Mouse (Mus musculus) lung, embryonic 14.5 days (tissue): ENCODE data around the gene S100a4. TPM values are rescaled to one million over a fixed set of nuclear protein-coding genes. Genes with fewer than 3 reads are reported as not detected.
A peak's percentile ranks its signal among the peaks of the same experiment; 100 is the strongest.

Experiments used
- ATAC-seq: fragments of 200-750 bp; cut with Nextera tagmentation; 2 replicates; pipeline ENCODE4 v1.8.0; 2017; ENCODE audit warnings: mild to moderate bottlenecking, moderate TSS enrichment, moderate library complexity; ENCODE audit not compliant: insufficient read depth
- DNase-seq: peaks from one replicate; pipeline ENCODE4 v3.0.0-alpha.2; 2015
- H3K27ac ChIP-seq: fragments of 300-500 bp; sonication (generic); 2 replicates; pipeline ENCODE4 v1.5.1; 2014; ENCODE audit warnings: low read depth, mild to moderate bottlenecking, moderate library complexity
- H3K27me3 ChIP-seq: fragments of 300-500 bp; sonication (generic); 2 replicates; pipeline ENCODE4 v1.6.1; 2014; ENCODE audit warnings: low read length, control low read depth; ENCODE audit not compliant: insufficient read depth
- H3K36me3 ChIP-seq: fragments of 300-500 bp; sonication (generic); 2 replicates; pipeline ENCODE4 v1.6.1; 2014; ENCODE audit warnings: control low read depth; ENCODE audit not compliant: insufficient read depth
- H3K4me1 ChIP-seq: fragments of 300-500 bp; sonication (generic); 2 replicates; pipeline ENCODE4 v1.6.1; 2014; ENCODE audit warnings: antibody characterized with exemption, control low read depth; ENCODE audit not compliant: insufficient read depth
- H3K4me2 ChIP-seq: fragments of 300-500 bp; sonication (generic); 2 replicates; pipeline ENCODE4 v1.6.1; 2014; ENCODE audit warnings: mild to moderate bottlenecking
- H3K4me3 ChIP-seq: fragments of 300-500 bp; sonication (generic); 2 replicates; pipeline ENCODE4 v1.5.1; 2014; ENCODE audit warnings: low read depth, low read length
- H3K9ac ChIP-seq: fragments of 300-500 bp; sonication (generic); 2 replicates; pipeline ENCODE4 v1.6.1; 2014
- H3K9me3 ChIP-seq: fragments of 300-500 bp; sonication (generic); 2 replicates; pipeline ENCODE4 v1.6.1; 2016; ENCODE audit warnings: low read depth, low read length, control low read depth
- CTCF ChIP-seq: IDR thresholded peaks from 2 replicates; pipeline ENCODE4 v1.5.1; 2016; ENCODE audit warnings: antibody characterized with exemption, low read depth
- WGBS: fragments of 180-500 bp; shearing (Covaris S2); extraction: QIAGEN DNeasy Blood & Tissue Kit; methylation state at CpG from one replicate; pipeline ENCODE4 v1.1.7; 2014; 5-methylcytosine and 5-hydroxymethylcytosine counted together
- polyA plus RNA-seq: library from polyadenylated mRNA; unstranded; fragments of >200 nt; fragmentation: Nextera tagmentation; extraction: Ambion mirVana; gene quantifications from 2 replicates; pipeline ENCODE4 v1.2.1, GENCODE M21; 2014

S100a4 gene
- polyA plus RNA-seq, 1 experiment from 2014 or later: 3.1 TPM

- DNase-seq: no peak
- Histone ChIP-seq H3K36me3 (no peaks in the 10 kb centered on the region), H3K4me2 (no peak overlapping the region), H3K4me1 (no peaks in the 10 kb centered on the region), H3K27ac (no peak overlapping the region), H3K9me3 (no peaks in the 10 kb centered on the region), H3K9ac (no peak overlapping the region), H3K4me3 (no peak overlapping the region), H3K27me3 (no peaks in the 10 kb centered on the region)
- 86% methylated on average over 5 of the region's 5 CpGs for WGBS
- no peak for TF ChIP-seq CTCF
- no peak for ATAC-seq
These were observed 22.4 kb upstream of the S100a4 start for GRCm38 (mm10) chr3:90581141-90581540.

- TF ChIP-seq CTCF: peak; percentile 38
- Histone ChIP-seq H3K4me1 (0 out of 2 replicates have a peak, but pooled peaks cover 2% of the 10 kb centered on the region), H3K4me2 (no peak overlapping the region), H3K27ac (no peak overlapping the region), H3K9me3 (no peaks in the 10 kb centered on the region), H3K9ac (no peak overlapping the region), H3K27me3 (no peaks in the 10 kb centered on the region), H3K4me3 (no peak overlapping the region), H3K36me3 (no peaks in the 10 kb centered on the region)
- peak; percentile 15 for DNase-seq
- no peak for ATAC-seq
- WGBS: 88% methylated on average over 1 of the region's 1 CpGs
These were observed 21.4 kb upstream of the S100a4 start for GRCm38 (mm10) chr3:90582156-90582555.

GRCm38 (mm10) chr3:90582556-90582955 is 21.0 kb upstream of the S100a4 start:
- Histone ChIP-seq H3K27ac (no peak overlapping the region), H3K9me3 (no peaks in the 10 kb centered on the region), H3K36me3 (no peaks in the 10 kb centered on the region), H3K4me2 (no peak overlapping the region), H3K27me3 (no peaks in the 10 kb centered on the region), H3K4me3 (no peak overlapping the region), H3K9ac (no peak overlapping the region), H3K4me1 (0 out of 2 replicates have a peak, but pooled peaks cover 4% of the 10 kb centered on the region)
- 79% methylated on average over 4 of the region's 4 CpGs for WGBS
- ATAC-seq (no peak), DNase-seq (no peak)
- TF ChIP-seq CTCF: no peak

DNA sequence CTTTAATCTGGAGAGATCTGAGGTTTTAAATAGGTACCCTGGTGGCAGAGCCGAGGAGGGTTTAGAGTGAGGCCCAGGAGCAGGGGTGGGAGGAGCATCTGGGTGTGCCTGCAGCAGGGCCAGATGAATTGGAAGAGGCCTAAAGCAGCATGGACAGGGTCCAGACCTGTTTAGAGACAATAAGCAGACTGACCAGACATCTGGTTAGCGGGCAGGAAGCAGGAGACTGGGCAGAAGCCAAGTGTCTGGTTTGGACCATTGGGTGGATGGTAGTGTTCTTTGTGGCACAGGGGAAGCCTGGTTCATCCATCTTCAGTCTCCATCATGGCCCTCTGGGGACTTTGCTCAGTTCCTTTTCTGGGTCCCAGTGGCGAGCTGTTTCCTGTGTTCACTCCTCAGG is 19.7 kb upstream of the S100a4 start:
- no peak for TF ChIP-seq CTCF
- ATAC-seq: no peak
- Histone ChIP-seq H3K4me3 (no peak overlapping the region), H3K4me2 (no peak overlapping the region), H3K36me3 (no peaks in the 10 kb centered on the region), H3K9me3 (no peaks in the 10 kb centered on the region), H3K4me1 (0 out of 2 replicates have a peak, but pooled peaks cover 4% of the 10 kb centered on the region), H3K9ac (no peak overlapping the region), H3K27me3 (no peaks in the 10 kb centered on the region), H3K27ac (no peak overlapping the region)
- WGBS: 60% methylated on average over 3 of the region's 3 CpGs
- no peak for DNase-seq

GRCm38 (mm10) chr3:90585595-90585994 is 18.0 kb upstream of the S100a4 start:
- H3K27me3 ChIP-seq: no peaks in the 10 kb centered on the region
- H3K9ac ChIP-seq: no peak overlapping the region
- WGBS: 30% methylated on average over 5 of the region's 5 CpGs
- DNase-seq (peak; percentile 86), ATAC-seq (peak; percentile 67)
- H3K4me2 ChIP-seq: no peak overlapping the region
- 0 out of 2 replicates have a peak, but pooled peaks cover 4% of the 10 kb centered on the region for H3K4me1 ChIP-seq
- no peak overlapping the region for H3K27ac ChIP-seq
- no peaks in the 10 kb centered on the region for H3K9me3 ChIP-seq
- H3K4me3 ChIP-seq: no peak overlapping the region
- peak; percentile 93 for TF ChIP-seq CTCF
- H3K36me3 ChIP-seq: no peaks in the 10 kb centered on the region

GRCm38 (mm10) chr3:90586016-90586643 is 17.4 kb upstream of the S100a4 start:
- 81% methylated on average over 15 of the region's 15 CpGs for WGBS
- Histone ChIP-seq H3K9ac (no peak overlapping the region), H3K4me2 (no peak overlapping the region), H3K9me3 (no peaks in the 10 kb centered on the region), H3K27me3 (no peaks in the 10 kb centered on the region), H3K27ac (no peak overlapping the region; the same call in 1 of the 2 replicates), H3K4me3 (no peak overlapping the region), H3K36me3 (no peaks in the 10 kb centered on the region), H3K4me1 (0 out of 2 replicates have a peak, but pooled peaks cover 4% of the 10 kb centered on the region)
- ATAC-seq (no peak), DNase-seq (no peak)
- TF ChIP-seq CTCF: no peak

GRCm38 (mm10) chr3:90586906-90587305 is 16.7 kb upstream of the S100a4 start:
- Histone ChIP-seq H3K27ac (no peak overlapping the region; the same call in 1 of the 2 replicates), H3K27me3 (no peaks in the 10 kb centered on the region), H3K4me3 (no peak overlapping the region), H3K4me2 (no peak overlapping the region), H3K9me3 (no peaks in the 10 kb centered on the region), H3K36me3 (no peaks in the 10 kb centered on the region), H3K4me1 (0 out of 2 replicates have a peak, but pooled peaks cover 4% of the 10 kb centered on the region), H3K9ac (no peak overlapping the region)
- WGBS: 52% methylated on average over 10 of the region's 10 CpGs
- DNase-seq: peak; percentile 35
- ATAC-seq: peak; percentile 59
- TF ChIP-seq CTCF: no peak
